ENCODE assay signal across 10 mouse cellular contexts in the genomic region with DNA sequence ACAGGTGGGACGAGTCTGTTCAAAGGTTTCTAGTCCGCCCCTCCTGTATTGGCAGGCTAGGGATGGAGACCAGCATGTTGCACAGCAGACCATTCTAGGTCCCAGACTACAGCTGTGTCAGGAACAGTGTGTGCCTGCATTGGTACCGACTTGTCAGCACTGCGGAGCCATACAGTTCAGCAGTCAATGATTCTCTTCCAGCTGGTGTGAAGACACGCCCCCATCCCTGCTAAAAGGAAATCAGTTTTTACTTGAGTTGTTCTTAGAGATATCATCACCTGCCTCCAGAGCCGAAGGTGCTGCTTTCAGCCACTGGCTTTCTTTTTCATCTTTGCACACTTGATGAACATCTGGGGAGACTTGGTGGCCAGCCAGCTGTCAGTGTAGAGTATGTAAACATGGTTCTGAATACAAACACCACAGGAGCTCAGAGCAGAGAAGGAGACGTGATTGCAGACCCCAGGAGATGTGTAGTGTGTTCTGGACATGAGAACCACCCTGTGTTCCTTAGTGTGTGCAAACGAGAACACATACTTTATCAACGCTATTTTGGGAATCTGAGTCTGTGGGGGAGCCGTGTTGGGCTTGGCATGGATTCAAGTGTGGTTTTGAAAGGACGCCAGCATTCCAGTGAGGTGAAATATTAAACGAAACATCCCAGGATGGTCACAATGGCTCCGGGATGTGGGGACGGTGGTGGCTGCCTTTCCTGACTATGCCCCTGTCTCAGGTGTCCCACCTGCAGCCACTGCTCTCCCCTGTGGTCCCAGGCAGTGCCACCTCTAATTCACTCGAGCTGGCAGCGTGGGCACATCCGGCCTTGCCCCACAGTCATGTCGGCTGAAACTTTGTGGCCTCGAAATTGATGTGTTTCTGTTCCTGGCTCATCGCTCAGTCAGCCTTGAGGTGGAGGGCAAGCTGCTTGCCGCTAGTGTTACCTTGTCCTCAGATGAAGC. TPM values are rescaled to one million over a fixed set of nuclear protein-coding genes. Genes with fewer than 3 reads are reported as not detected.
DNase-seq lines count a peak whose midpoint lies in the region; ATAC-seq and TF ChIP-seq lines count a peak whose summit lies in the region.
"Had no signal": no experiment of that assay in that cellular context is flagged by ENCODE, and none has a peak within 500 bp of the region (broad histone marks: within the 10 kb centered on the region; RNA-seq: fewer than 3 reads in every experiment).

No protein-coding gene starts in this region.

- H3K27ac ChIP-seq in forebrain, embryonic 14.5 days (ENCODE audit: low read depth, low read length), result no peak overlapping the region
- H3K27ac ChIP-seq in forebrain, embryonic 13.5 days, result no peak overlapping the region
- H3K27ac ChIP-seq: hindbrain, embryonic 12.5 days had no signal

- ATAC-seq in forebrain, embryonic 14.5 days, result peak; percentile 20; the same call in 1 of the 2 replicates
- no peak for ATAC-seq in forebrain, embryonic 13.5 days

- H3K9me3 ChIP-seq in forebrain, embryonic 14.5 days (replicated peaks; ENCODE audit: control insufficient read depth, low read length), result no peaks in the 10 kb centered on the region
- no peaks in the 10 kb centered on the region for H3K9me3 ChIP-seq in forebrain, embryonic 13.5 days (replicated peaks)
- H3K9me3 ChIP-seq: hindbrain, embryonic 12.5 days had no signal

- no peak overlapping the region for H3K4me3 ChIP-seq in forebrain, embryonic 14.5 days (ENCODE audit: low read depth, low read length)
- no peak overlapping the region for H3K4me3 ChIP-seq in forebrain, embryonic 13.5 days
- H3K4me3 ChIP-seq: hindbrain, embryonic 12.5 days had no signal

- H3K4me2 ChIP-seq in forebrain, embryonic 14.5 days (ENCODE audit: low read length), result no peak overlapping the region
- H3K4me2 ChIP-seq in forebrain, embryonic 13.5 days, result no peak overlapping the region
- H3K4me2 ChIP-seq: hindbrain, embryonic 12.5 days had no signal

- H3K9ac ChIP-seq in forebrain, embryonic 14.5 days (ENCODE audit: low read length), result no peak overlapping the region
- no peak overlapping the region for H3K9ac ChIP-seq in forebrain, embryonic 13.5 days
- H3K9ac ChIP-seq: hindbrain, embryonic 12.5 days had no signal

- H3K4me1 ChIP-seq in forebrain, embryonic 14.5 days (ENCODE audit: control insufficient read depth, insufficient read depth, low read length), result peaks cover 3% of the 10 kb centered on the region; the same call in 1 of the 2 replicates
- H3K4me1 ChIP-seq in forebrain, embryonic 13.5 days, result peaks cover 12% of the 10 kb centered on the region
- H3K4me1 ChIP-seq: hindbrain, embryonic 12.5 days had no signal

- H3K36me3 ChIP-seq in forebrain, embryonic 14.5 days (ENCODE audit: control insufficient read depth, insufficient read depth, low read length), result peaks cover 78% of the 10 kb centered on the region
- H3K36me3 ChIP-seq in forebrain, embryonic 13.5 days (ENCODE audit: poor library complexity, severe bottlenecking), result peaks cover 79% of the 10 kb centered on the region

- DNase-seq in forebrain, embryonic 14.5 days (ENCODE audit: low spot score), result no peak
- DNase-seq in brain, embryonic 14.5 days (ENCODE audit: low read depth), result peak; percentile 20
- peak; percentile 70 to 87 for DNase-seq in kidney, adult 8-10 months
- DNase-seq in lung, postnatal 4 days, result peak; percentile 75 to 79
- DNase-seq in frontal cortex, postnatal 10 days (ENCODE audit: low spot score in 2 of 2), result no peak
- no peak for DNase-seq in gastrocnemius, adult 8-10 months (ENCODE audit: low spot score in 2 of 2)
- no peak for DNase-seq in left cerebral cortex, adult 11 months (ENCODE audit: low spot score)
- DNase-seq: thymus, postnatal 4 days had no signal

- H3K27me3 ChIP-seq in forebrain, embryonic 14.5 days (replicated peaks; ENCODE audit: control insufficient read depth, insufficient read depth, low read length), result no peaks in the 10 kb centered on the region
- no peaks in the 10 kb centered on the region for H3K27me3 ChIP-seq in forebrain, embryonic 13.5 days
- H3K27me3 ChIP-seq: hindbrain, embryonic 12.5 days had no signal

- TF ChIP-seq POLR2A in brain, embryonic 14.5 days (IDR thresholded peaks at IDR 0.05; ENCODE audit: borderline replicate concordance, extremely low read depth, insufficient read depth, insufficient read length, poor library complexity, severe bottlenecking), result no peak

- TF ChIP-seq CTCF in brain, embryonic 14.5 days (IDR thresholded peaks at IDR 0.05; ENCODE audit: borderline replicate concordance, extremely low read depth, insufficient read depth, insufficient read length), result no peak

- 67% methylated on average over 21 of the region's 21 CpGs for WGBS in forebrain, embryonic 14.5 days
- 73% methylated on average over 21 of the region's 21 CpGs for WGBS in forebrain, embryonic 13.5 days

RNA-seq across cellular contexts. Expression of a gene that starts 16.4 kb away (rescaled TPM):
- polyA plus RNA-seq in forebrain, embryonic 14.5 days (2014; fragmentation: Nextera tagmentation; extraction: Ambion mirVana), result 28.6 and 35.0 TPM in 2 replicates
- 24.2 and 25.0 TPM in 2 replicates for polyA plus RNA-seq in forebrain, embryonic 13.5 days (2015; fragmentation: Nextera tagmentation; extraction: Ambion mirVana)
- 44.9 TPM in 2 replicates for polyA plus RNA-seq in brain, embryonic 14.5 days (2012; rRNA removed)
- 10 to 100 TPM; 20.0 to 24.0 (median 21.7) TPM for total RNA-seq in gastrocnemius, adult 8-10 months (2022)

Comparison
In these comparisons a context has a peak if more than half of its experiments do, and no peak if none do; other contexts are left out.
1. DNase-seq: peak in brain, embryonic 14.5 days (single experiment), kidney, adult 8-10 months (2 of 2) and lung, postnatal 4 days (2 of 2); none in forebrain, embryonic 14.5 days (single experiment), frontal cortex, postnatal 10 days (0 of 2), gastrocnemius, adult 8-10 months (0 of 2) and left cerebral cortex, adult 11 months (single experiment).